Mouse (Mus musculus) ES-CJ7 (cell line): Measurements from ENCODE around the gene Naa20.

Experiments used
- DNase-seq: peaks from one replicate; pipeline ENCODE4 v3.0.0; 2011; ENCODE audit warnings: low read depth, low spot score

Gene Naa20

DNA sequence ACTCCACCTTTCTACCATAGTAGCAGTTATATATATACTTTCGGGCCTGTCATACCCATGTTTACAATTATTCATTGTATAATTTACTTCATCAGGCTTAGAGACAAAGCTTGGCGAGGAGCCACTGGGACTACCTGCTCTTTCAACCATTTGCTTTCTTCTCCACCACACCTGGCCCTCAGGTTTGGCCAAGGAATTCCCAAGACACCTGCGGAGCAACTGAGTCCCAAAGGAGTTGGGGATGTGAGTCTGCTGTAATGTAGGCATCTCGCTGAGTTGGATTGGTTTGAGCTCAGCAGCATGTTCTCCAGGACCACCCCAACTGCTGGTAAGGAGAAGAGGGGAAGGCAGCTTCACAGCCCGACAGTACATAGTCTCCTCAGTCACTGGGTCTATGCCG, at the start of gene Naa20:
Gene Naa20, plus strand, starts transcription at position 239 of the 400 bp plus-strand sequence.
- no peak for DNase-seq

DNA sequence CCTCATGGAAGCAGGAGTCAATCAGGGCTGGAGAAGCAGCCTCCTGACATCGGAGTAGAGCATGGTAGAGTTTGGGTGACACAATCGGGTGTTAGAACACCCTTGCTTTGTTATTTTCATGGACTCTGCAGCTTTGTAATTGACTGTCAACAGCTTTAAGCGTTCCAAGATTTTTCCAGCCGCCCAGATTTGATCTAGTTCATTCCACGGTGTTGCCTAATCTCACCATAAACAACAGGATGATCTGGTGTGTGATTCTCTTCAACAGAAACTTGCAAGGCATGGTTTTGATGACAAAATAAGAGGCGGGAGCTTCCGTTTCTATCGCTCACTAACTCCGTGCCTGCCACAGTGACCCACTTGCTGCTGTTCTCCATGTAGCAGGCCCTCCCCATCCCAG, 46.1 kb upstream of the Naa20 start:
- DNase-seq = no peak

DNA sequence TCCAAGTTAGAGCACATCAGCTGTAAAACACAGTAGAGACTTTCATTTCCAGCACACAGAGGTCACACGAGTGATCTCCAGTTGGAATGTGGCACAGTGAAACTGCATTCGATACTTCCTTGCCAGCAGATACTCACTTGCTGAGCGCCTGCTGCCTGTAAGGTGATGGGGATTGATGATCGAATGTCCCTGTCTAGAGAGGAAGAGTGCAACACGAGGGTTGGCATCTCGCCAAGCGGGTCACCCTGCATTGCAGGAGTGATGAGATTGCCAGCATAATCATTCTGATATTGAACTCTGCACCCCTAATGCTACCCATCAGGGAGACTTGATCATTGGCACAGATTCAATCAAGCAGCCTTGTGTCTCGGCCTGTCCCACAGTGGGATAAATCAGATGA, 44.0 kb upstream of the Naa20 start:
- DNase-seq = no peak

DNA sequence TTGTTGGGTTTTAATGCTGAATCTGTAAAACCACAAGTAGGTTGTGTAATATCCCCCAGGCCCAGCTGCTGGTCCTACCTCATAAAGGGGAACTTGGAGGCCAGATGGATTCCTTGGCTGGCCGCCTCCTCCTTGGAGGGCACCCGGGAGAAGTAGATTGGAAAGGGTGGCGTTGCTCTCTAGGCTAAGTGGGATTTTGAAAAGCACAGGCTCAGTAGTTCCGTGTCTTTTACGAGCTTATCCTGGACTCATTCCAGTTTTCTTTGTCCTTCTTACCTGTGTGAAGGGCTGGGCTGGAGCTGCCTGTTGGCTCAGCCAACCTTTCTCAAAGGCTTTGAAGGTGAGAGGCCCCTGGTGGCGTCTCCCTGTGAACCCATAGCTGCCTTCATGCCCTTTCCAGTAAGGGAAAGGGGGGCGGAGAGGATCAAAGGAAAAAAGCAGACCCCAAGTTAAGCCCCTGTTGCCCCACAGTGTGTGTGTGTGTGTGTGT, 42.4 kb upstream of the Naa20 start:
- DNase-seq = no peak

DNA sequence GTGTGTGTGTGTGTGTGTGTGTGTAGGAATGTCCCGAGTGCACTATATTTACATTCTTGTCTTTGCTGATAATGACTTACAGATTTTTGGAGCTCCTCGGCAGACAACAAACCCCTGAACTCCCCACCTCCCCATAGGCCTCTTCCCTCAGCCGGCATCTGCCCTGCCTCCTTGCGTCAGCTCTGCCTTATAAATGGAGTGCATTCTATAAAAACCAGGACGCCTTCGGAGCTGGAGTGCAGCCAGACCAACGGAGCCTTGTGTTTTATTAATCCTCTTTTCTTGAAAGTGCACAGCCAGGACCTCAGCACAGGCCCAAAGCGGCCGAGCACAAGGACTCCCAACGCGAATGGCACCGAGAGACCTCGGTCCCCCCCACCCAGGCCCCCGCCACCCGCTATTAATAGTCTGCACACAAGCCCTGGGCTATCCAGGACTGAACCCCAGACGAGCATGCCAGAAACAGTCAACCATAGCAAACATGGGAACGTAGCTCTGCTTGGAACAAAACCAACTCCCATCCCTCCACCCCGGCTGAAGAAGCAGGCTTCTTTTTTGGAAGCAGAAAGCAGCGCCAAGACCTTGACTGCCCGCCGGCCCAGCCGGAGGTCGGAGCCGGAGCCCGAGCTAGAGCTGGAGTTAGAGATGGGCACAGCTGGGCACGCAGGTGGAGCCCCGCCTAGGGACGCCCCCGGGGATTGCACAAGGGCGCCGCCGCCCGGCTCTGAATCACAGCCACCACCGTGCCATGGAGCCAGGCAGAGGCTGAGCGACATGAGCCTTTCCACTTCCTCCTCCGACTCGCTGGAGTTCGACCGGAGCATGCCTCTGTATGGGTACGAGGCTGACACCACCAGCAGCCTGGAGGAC, 41.7 kb upstream of the Naa20 start:
- DNase-seq = peak; percentile 35

DNA sequence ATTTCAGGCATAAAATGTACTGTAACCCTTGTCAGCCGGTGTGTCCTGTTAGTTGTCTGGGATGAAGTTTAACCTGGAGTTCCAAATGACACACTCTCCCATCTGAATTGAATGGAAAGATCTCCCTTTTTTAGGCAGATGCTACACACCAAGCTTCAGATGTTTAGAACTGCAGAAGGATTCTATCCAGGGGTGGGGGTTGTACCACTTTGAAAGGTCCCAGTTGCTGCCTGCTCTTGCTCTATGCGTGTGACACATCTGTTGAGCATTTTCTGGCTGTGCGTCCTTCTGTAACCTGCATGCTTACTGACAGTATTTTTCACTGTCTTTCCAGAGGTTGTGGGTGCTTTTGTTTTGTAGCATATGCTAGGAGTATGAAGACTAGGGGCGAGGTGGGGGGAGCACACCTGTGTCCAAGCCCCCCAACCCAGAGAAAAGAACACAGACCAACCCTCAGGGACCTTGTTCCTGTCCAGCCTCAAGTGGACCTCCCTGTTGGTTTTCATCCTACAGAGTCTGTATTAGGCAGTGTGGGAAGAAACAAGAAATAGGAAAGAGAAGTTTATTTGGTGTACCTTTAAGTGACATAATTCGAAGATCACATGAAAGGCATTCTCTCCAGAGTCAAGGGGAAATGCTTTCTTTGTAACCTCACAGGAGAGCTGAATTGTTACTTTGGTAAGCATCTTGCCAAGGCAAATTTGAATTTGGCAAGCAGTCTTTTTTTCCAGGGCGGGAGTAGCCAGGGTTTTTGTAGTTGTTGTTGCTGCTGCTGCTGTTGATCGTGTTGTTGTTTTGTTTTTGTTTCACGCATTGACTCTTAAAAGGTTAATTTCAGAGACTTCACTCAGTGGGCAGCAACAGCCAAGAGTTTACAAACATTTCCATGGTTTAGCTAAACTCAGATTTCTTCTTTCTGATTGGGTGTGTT, 40.4 kb upstream of the Naa20 start:
- no peak for DNase-seq

DNA sequence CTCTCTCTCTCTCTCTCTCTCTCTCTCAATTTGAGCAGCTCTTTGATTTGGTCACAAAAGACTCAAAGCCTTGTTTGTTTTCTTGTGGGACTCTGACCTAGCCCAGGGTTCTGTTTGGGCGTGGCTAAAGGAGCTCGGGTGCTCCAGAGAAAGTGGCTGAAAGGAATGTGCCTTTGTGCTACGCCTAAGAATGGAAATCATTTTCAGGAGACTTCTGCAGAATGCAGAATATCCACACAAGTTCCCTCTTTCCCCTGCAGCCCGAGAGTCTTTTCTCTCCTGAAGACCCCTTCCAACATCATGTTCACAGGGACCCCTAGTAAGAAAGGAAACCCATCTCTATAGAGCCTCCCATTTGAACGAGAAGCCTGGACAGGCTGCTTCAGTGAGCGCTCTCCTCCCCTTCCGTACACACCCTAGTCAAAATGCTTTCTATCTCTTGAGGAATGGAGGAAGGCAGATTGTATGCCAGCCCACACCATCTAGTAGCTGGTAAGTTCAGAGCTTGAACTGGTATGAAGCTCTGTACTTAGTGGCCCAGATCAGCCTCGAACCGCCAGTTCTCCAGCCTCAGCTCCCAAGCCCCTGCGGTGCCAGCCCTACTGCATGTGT, 39.6 kb upstream of the Naa20 start:
- peak; percentile 44 for DNase-seq

DNA sequence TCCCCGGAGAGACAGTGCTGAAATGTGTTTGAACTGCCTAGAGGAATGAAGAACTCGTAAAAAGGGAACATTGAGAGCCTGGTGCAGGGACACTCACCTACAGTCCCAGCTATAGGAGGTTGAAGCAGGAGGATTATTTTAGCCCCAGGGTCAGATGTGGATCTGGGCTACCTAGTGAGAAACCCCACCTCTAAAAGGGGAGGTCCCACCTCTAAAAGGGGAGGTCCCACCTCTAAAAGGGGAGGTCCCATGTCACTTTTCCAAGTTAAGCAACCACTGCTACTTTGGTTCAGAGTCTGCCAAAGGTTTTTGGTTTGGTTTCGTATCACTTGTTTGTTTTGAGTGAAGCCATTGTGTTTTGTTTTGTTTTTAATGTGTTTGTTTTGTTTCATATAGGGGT, 36.6 kb upstream of the Naa20 start:
- no peak for DNase-seq

DNA sequence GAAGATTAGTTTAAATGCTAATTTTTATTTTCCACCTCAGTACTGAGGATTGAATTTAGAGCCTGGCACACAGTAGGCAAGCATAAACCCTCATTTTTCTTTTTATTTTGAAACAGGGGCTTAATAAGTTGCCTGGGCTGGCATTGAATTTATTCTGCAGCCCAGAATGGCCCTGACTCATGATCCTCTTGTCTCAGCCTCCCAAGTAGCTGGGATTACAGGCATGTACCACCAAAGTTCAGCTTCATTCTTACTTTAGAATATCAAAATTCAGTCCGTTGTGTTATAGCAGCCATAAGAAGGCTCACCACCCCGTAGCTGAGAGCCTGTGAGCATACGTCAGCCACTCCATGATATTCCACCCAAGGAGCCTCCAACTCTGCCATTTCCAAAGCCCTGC, 35.7 kb upstream of the Naa20 start:
- DNase-seq = no peak

DNA sequence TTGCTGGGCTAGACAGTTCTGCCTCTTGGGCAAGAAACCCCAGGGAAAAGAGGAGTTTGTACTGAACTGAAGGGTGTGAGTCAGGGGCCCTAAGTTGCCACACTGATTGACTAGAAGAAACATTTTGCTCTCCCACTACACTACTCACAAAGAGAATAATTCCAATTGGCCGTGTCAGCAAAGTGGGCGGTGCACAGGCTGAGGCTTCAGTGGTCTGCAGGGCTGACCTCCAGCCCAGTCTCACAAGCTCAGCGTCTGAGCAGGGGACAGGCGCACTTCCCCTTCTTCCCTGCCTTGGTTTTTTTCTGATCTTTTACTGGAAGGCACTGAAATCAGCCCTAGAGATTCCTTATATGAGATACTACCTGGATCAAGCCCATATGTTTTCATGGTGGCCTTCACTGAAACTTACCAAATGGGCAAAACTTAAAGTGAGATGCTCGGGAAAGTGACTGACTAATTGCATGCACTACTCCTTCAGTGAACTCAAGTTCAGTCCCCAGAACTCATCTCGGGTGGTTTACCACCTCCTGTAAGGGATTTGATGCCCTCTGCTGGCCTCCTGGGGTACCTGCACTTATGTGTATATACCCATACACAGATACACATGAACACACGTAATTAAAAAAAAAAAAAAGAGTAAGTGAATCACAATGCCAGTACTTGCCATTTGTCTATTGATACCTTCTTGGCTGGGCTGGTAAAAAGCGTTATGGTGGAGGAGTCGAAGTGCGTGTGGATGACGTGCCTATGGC, 35.0 kb upstream of the Naa20 start:
- DNase-seq = peak; percentile 37

DNA sequence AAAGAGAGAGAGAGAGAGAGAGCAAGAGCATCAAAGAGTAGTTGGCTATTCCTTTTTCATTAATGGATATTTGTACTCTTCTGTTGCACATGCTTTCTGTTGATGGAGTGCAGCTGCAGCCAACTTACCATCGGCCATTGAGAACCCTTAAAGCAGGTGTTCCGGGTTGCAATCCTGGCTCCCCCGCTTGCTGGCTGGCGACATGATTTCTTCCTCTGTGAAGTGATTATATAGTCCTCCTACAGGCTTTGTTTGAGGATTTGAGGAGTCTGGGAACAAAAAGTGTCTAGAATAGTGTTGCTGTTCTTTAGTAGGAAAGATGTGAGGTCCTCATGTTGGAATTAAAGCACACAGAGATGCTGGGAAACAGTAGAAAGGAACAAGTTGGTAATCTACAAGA, 30.6 kb upstream of the Naa20 start:
- no peak for DNase-seq

DNA sequence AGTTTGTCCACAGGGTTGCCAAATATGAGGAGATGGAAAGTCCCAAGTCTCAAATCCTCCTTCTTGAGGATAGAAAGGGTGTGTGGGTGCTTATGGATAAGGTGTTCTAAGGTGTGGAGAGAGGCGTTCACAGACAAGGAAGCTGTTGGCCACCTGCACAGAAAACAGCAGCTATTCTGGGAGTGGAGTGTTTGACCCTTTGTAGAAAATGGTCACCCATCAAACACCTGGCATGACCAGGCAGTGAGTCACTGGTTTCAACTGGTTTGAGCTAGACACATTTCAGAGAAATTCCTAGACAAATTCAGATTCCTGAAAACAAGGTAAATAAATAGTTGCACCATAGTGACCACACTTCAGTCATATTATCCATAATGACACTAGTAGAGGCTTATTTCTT, 29.8 kb upstream of the Naa20 start:
- no peak for DNase-seq

DNA sequence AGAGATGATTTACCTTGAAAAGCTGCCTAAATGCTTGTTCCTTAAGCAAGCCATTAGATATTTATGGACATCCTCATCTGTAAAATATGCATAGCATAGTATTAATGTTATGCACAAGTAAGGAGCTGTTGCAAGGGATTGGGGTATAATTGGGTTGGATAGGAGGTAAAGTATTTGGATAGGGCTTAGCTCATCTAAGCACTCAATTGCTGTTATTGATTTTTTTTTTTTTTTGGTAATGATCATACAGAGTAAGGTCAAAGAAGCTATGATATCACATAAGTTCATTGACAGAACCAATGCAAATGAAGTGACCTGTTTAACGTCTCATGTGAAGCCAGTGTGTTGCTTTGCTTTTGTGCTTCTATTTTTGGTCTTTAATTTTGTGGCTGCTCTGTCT, 27.9 kb upstream of the Naa20 start:
- no peak for DNase-seq

DNA sequence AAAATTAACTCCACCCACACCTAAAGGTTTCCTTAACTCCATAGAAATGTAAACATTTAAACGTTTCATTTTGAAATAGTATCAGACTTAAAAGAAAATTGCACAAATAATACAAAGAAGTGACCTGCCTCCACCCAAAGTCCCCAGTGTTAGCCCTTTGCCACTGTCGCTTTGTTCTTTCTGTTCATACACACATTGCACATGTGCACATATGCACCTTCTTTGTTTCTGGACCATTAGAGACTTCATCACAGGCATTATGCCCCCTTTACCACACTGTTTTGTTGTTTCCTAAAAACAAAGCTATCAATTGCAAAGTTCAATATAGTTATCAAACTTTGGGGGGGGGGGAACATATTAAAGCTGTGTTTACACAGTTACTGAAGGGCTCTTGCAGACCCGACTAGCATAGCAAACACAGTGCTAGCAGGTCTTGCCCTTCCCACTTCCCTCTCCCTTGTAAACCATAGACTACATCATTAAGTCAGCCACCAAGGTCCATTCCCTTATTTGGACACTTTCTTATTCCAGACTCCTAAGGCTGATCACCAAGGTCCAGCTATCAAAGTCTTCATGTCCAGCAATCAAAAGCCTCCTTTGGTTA, 26.9 kb upstream of the Naa20 start:
- DNase-seq = peak; percentile 22

DNA sequence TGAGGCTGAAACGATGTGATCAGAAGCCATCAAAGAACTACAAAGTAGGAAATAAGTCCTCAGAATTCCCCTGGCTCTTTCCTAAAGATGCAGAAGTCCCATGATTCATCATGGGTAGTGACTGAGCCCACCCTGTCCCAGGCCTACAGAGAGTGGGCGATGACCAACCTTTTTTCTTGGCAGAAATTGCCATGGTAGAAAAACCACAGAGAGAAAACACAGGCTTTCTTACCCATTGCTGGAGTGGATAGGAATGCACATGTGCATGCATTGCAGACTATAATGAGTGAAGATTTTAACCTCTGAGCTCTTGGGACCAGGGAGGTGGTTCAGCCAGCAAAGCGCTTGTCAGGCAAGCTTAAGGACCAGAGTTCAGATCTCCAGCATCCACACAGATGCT, 24.7 kb upstream of the Naa20 start:
- DNase-seq = no peak

DNA sequence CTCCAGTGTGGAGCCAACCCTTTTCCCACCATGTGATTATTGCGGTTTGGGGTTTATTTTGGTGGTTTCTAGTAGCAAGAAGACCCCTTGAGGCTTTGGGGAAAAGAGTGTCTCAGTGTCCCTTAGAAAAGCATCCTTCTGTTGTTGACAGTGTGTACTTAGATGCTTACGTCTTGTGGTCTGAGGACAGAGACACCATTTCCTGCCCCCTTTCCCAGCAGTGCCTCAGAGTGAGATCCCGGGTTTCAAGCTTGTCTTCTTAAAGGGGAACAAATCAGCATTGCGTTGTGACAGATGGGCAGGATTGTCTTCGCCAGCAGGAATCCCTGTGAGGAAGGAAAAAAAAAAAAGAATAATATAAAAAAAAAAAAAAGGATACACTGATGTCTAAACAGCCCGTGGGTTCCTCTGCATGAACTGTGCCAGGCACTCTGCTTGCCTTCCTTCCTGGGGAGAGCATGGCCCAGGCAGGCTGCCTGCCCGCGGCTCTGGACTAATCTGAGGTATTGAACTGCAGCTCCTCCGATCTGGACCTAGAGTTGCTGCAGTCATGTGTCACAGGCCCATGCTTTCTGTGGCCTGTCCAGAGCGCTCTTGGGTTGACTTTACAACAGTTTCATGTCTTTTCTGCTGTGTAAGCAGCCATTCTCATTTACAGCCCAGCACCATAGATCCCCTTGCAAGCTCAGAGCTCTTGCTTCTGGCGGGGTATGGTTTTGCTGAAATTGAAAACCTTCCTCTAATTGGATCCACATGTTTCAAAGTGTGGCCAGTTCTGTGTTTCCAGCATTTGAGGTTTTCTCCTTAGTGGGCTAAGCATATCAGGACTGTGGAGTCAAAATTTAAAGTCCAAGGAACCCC, 20.8 kb upstream of the Naa20 start:
- DNase-seq = no peak

DNA sequence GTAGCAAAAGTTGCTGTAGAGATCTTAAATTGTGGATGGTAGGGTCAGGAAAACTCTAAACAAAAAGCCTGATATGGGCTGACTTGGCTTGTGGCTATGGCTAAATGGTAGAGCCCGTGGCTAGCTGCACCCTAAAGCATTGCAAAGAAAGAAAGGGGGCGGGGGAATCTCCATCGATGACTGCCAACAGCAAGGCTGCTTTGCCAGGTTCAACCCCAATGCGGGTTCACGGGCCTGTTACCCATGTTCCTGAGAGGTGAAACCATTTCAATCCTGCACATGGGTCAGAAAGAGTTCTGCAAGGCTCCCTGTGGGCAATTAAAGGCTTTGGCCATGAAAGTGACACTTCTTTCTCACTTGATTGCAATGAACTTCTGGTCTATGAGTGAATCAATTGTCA, 20.0 kb upstream of the Naa20 start:
- no peak for DNase-seq

DNA sequence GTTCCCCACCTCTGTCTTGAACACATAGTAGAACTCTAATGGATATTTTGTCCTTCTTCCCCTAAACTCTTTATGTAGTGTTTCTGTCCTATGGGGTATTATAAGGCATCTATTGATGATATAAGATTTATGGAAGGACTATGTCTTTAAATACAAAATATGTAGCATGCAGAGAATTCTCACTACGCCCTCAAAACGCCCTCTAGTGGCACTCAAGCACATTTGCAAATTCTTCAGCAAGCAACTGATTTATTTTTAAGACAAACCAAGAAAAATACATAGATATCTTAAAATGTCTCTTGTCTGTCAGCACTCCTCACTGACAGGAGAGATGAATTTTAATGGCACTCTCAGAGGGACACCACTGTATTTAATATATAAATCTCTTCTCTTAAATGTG, 19.5 kb upstream of the Naa20 start:
- DNase-seq = no peak

DNA sequence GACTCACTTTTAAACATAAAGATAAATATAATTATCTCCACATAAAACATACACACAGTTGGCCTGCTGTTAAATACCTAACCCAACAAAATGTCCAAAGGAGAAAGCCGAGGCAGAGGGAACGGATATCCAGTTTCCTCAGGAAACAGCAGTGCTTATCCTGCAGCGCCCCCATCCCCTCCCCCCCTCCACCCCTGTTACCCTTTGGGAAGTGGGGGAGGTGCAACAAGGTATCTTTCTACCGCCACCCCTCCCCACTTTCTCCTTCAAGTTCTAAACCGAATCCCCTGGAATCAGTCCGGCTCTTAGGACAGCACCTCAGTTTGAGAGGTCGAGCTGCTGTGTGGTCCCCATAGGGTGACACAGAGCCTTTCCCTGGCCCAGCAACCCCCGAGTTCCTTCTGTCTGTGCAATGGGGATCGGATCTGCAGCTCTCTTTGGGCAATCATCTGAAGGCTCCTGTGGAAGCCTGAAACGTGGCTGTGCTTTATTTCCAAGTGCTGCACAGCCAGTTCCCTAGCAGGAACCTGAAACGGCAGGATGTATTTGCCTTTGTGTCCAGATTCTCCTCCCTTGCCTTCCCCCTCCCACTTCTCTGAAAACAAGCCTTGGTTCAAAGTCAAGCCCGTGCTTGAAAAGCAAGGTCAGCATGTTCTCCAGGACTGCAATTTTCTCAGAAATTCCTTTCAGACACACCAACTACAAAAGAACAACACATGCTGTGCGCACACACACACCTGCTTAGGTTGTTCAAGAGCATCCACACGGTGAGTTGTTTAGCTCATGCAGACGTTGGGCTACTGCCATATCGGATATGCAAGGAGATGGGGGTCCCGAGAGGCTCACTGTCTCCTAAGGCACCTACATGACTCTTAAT, 17.6 kb upstream of the Naa20 start:
- peak; percentile 57 for DNase-seq
